Mouse (Mus musculus) thymus, adult 2 months (tissue): Measurements from ENCODE around the gene 1700125H20Rik.

ENCODE experiments used
- CTCF ChIP-seq: fragments of 200-500 bp; IDR thresholded peaks from 2 replicates; pipeline ENCODE4 v1.5.1; 2012; ENCODE audit warnings: mild to moderate bottlenecking, control low read depth, low read length, moderate library complexity, borderline replicate concordance; ENCODE audit not compliant: control insufficient read depth, poor library complexity, insufficient read depth; ENCODE audit errors: extremely low read depth
- POLR2A ChIP-seq: fragments of 200-500 bp; IDR thresholded peaks from 2 replicates; pipeline ENCODE4 v1.6.1; 2012; ENCODE audit warnings: mild to moderate bottlenecking, low read length, control low read depth, moderate library complexity; ENCODE audit not compliant: control insufficient read depth, poor library complexity, insufficient read depth; ENCODE audit errors: extremely low read depth

DNA sequence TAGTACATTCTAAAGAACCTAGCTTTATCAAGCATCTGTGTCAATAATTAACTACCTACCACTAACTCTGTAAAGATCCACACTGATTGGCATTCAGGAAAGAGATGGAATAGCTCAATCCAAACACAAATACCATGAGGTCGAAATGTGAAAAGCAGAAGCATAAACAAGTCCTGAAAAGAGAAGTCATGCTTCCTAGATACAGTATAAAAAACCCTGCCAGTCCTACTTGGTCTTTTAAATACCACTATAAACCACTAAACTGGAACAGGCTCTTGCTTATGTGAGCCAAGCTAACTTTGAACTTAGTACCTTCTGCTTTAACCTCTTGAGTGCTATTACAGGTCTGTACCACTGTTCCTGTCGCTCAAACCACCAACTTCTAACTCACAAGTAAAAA, 38.7 kb upstream of the 1700125H20Rik start:
- no peak for TF ChIP-seq POLR2A
- no peak for TF ChIP-seq CTCF
